Mouse (Mus musculus): ENCODE measurements around the gene Acvr1b.

DNA sequence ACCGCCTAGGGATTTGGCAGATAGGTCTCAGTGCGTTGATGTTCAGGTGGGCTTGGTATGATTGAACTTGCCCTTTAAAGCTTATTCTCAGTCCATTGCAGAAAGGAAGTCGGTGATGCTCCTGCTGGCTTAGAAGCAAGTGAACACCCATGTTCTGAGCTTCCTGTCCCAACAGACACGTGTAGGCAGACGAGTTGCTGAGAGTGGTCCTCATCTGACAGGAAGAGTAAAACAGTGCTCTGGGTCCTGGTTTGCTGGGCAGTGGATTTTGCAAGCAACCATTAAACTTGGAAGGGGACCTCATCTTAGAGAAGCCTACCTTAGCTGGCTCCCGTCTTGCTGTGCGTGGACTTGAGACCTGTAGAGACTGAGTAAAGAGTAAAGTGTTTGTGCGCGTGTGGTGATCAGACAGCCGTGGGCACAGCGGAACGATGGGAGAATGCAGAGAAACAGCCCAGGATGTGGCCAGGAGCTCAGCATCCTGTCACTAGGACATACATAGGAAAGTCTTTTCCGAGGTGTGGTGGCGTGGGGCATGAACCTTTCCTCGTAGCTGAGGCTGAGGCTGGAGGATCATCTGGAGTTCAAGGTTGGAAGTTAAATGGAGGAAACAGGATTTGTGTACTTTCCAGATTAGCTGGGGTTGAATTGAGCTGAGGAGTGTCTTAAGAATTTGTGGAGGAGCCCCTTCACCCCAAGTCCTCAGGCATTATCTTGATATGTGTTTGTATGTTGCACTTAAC lies 6.7 kb downstream of the Acvr1b start:
- TF ChIP-seq GATA1 (IDR thresholded peaks at IDR 0.05; ENCODE audit: borderline replicate concordance, low read length) (no peak), CTCF (IDR thresholded peaks at IDR 0.05; ENCODE audit: low read depth, low read length) (no peak), GATA2 (IDR thresholded peaks at IDR 0.05; ENCODE audit: borderline replicate concordance, low read depth, low read length) (no peak), TAL1 (conservative IDR thresholded peaks at IDR 0.05; ENCODE audit: low read depth, low read length) (no peak)
